Mouse (Mus musculus): Measurements from ENCODE around the gene Olfr487. TPM values are rescaled to one million over a fixed set of nuclear protein-coding genes. Genes with fewer than 3 reads are reported as not detected.
"Not testable (repeated sequence)": the region's sequence is repeated elsewhere in the genome, so short reads cannot be mapped to it uniquely, and the experiment has no call there.

Gene Olfr487
- polyA plus RNA-seq (2017; shearing (Covaris generic)) = not detected

GRCm38 (mm10) chr7:108214536-108214935 is at the start of gene Olfr487:
Olfr487 (minus strand) TSS chr7:108214636.
- not testable (repeated sequence) for ATAC-seq

GRCm38 (mm10) chr7:108258247-108258646 is 43.8 kb upstream of the Olfr487 start, which contains the start of gene Olfr488:
Olfr488 (minus strand) TSS chr7:108258347.
- ATAC-seq = no peak

DNA sequence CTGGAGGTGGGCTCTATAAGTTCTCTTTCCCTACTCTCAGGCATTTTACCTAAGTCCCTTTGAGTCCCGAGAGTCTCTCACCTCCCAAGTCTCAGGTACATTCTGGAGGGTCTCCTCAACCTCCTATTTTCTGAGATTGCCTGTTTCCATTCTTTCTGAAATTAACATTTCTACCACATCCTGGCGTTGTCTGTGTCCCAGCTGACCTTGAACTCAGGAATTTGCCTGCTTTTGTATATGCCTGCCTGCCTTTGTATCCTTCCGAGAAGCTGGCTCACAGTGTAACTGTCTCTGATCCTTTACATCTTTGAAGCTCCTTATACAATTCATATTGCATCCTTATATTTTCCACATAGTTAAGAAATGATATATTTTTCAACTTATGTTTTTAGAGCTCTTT is 19.1 kb upstream of the Olfr487 start:
- ATAC-seq = no peak

- no peak for ATAC-seq
Measured at GRCm38 (mm10) chr7:108196938-108197337, 17.5 kb downstream of the Olfr487 start.

- not testable (repeated sequence) for ATAC-seq
Measured at GRCm38 (mm10) chr7:108196337-108196736, 18.1 kb downstream of the Olfr487 start.

GRCm38 (mm10) chr7:108192714-108193113 is 21.7 kb downstream of the Olfr487 start:
- ATAC-seq = not testable (repeated sequence)

DNA sequence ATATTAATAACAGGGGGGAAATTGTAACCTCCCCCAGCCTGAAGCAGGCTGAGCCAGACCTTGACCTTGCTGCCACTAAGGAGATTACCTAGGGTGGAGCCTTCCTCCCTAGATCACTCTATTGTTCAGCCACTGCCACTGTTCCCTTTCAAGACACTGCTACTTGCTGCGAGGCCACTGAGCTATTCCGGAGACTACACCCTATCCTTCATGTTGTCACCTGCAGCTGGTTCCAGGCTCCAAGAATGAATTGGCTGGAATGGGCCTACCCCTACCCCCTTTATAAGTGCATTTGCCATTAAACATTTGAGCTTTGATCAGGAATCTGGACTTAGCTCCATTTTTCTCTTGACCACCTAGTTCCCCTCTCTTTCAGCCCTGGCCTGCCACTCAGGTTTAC is 23.2 kb downstream of the Olfr487 start:
- not testable (repeated sequence) for ATAC-seq

- ATAC-seq = not testable (repeated sequence)
Measured at GRCm38 (mm10) chr7:108185237-108185636, 29.2 kb downstream of the Olfr487 start.

GRCm38 (mm10) chr7:108184401-108184800 is 30.0 kb downstream of the Olfr487 start:
- not testable (repeated sequence) for ATAC-seq

- not testable (repeated sequence) for ATAC-seq
Measured at GRCm38 (mm10) chr7:108172642-108173041, 41.8 kb downstream of the Olfr487 start, which contains the start of gene Olfr486. Olfr486 (minus strand) TSS chr7:108172742.

GRCm38 (mm10) chr7:108159771-108160170 is 54.7 kb downstream of the Olfr487 start, which contains the start of gene Olfr485:
Olfr485 (minus strand) TSS chr7:108159871.
- no peak for ATAC-seq

Other genes with a start within 250 kb of the Olfr487 start
- not detected for gene Olfr476, start 249.8 kb downstream of the Olfr487 start, polyA plus RNA-seq (2017; shearing (Covaris generic))
- gene Olfr477, start 227.9 kb downstream of the Olfr487 start, polyA plus RNA-seq (2017; shearing (Covaris generic)) = not detected
- not detected for gene Olfr478, start 180.6 kb downstream of the Olfr487 start, polyA plus RNA-seq (2017; shearing (Covaris generic))
- under 1 TPM in 1 of 2 experiments, not detected in 1; 0.15 TPM for gene Olfr479, start 163.9 kb downstream of the Olfr487 start, polyA plus RNA-seq (2017; shearing (Covaris generic))
- not detected for gene Olfr480, start 147.3 kb downstream of the Olfr487 start, polyA plus RNA-seq (2017; shearing (Covaris generic))
- under 1 TPM in 1 of 2 experiments, not detected in 1; 0.16 TPM for gene Olfr481, start 134.8 kb downstream of the Olfr487 start, polyA plus RNA-seq (2017; shearing (Covaris generic))
- gene Olfr482, start 117.0 kb downstream of the Olfr487 start, polyA plus RNA-seq (2017; shearing (Covaris generic)) = not detected
- not detected for gene Olfr483, start 113.8 kb downstream of the Olfr487 start, polyA plus RNA-seq (2017; shearing (Covaris generic))
- gene Olfr484, start 87.2 kb downstream of the Olfr487 start, polyA plus RNA-seq (2017; shearing (Covaris generic)) = not detected
- gene Olfr485, start 54.8 kb downstream of the Olfr487 start, polyA plus RNA-seq (2017; shearing (Covaris generic)) = not detected
- gene Olfr486, start 41.9 kb downstream of the Olfr487 start, polyA plus RNA-seq (2017; shearing (Covaris generic)) = not detected
- gene Olfr488, start 43.7 kb upstream of the Olfr487 start, polyA plus RNA-seq (2017; shearing (Covaris generic)) = not detected
- gene Olfr490, start 74.3 kb upstream of the Olfr487 start, polyA plus RNA-seq (2017; shearing (Covaris generic)) = not detected
- gene Olfr491, start 98.8 kb upstream of the Olfr487 start, polyA plus RNA-seq (2017; shearing (Covaris generic)) = not detected
- not detected for gene Olfr492, start 109.0 kb upstream of the Olfr487 start, polyA plus RNA-seq (2017; shearing (Covaris generic))
- not detected for gene Olfr493, start 132.3 kb upstream of the Olfr487 start, polyA plus RNA-seq (2017; shearing (Covaris generic))
- gene Olfr494, start 150.7 kb upstream of the Olfr487 start, polyA plus RNA-seq (2017; shearing (Covaris generic)) = not detected
- not detected for gene Olfr495, start 178.5 kb upstream of the Olfr487 start, polyA plus RNA-seq (2017; shearing (Covaris generic))
- gene Olfr497, start 205.8 kb upstream of the Olfr487 start, polyA plus RNA-seq (2017; shearing (Covaris generic)) = not detected